Mouse (Mus musculus) neural tube, embryonic 11.5 days (tissue): ENCODE data around the gene Tbc1d1. TPM values are rescaled to one million over a fixed set of nuclear protein-coding genes. Genes with fewer than 3 reads are reported as not detected.
A peak's percentile ranks its signal among the peaks of the same experiment; 100 is the strongest.

ENCODE experiments used
- ATAC-seq: fragments of 200-750 bp; cut with Nextera tagmentation; 2 replicates; pipeline ENCODE4 v1.8.0; 2017; ENCODE audit warnings: moderate number of reproducible peaks, mild to moderate bottlenecking, moderate TSS enrichment, moderate library complexity; ENCODE audit not compliant: insufficient read depth, low FRiP score, low TSS enrichment
- DNase-seq: peaks from one replicate; pipeline ENCODE4 v3.0.0-alpha.2; 2015; ENCODE audit warnings: low spot score
- H3K27ac ChIP-seq: fragments of 300-500 bp; sonication (generic); 2 replicates; pipeline ENCODE4 v1.5.1; 2014; ENCODE audit warnings: low read depth, mild to moderate bottlenecking, low read length
- H3K27me3 ChIP-seq: fragments of 300-500 bp; sonication (generic); 2 replicates; pipeline ENCODE4 v1.6.1; 2014; ENCODE audit warnings: mild to moderate bottlenecking, low read length, mixed read lengths; ENCODE audit not compliant: control insufficient read depth, insufficient read depth
- H3K36me3 ChIP-seq: fragments of 300-500 bp; sonication (generic); 2 replicates; pipeline ENCODE4 v1.6.1; 2014; ENCODE audit warnings: mild to moderate bottlenecking, low read length, moderate library complexity, mixed read lengths; ENCODE audit not compliant: control insufficient read depth, insufficient read depth
- H3K4me1 ChIP-seq: fragments of 300-500 bp; sonication (generic); 2 replicates; pipeline ENCODE4 v1.6.1; 2014; ENCODE audit warnings: low read length, mixed read lengths; ENCODE audit not compliant: control insufficient read depth, insufficient read depth
- H3K4me2 ChIP-seq: fragments of 300-500 bp; sonication (generic); 2 replicates; pipeline ENCODE4 v1.6.1; 2014; ENCODE audit warnings: low read depth, mild to moderate bottlenecking, moderate library complexity
- H3K4me3 ChIP-seq: fragments of 300-500 bp; sonication (generic); 2 replicates; pipeline ENCODE4 v1.5.1; 2014; ENCODE audit warnings: low read depth, low read length
- H3K9ac ChIP-seq: fragments of 300-500 bp; sonication (generic); 2 replicates; pipeline ENCODE4 v1.6.1; 2014; ENCODE audit warnings: mild to moderate bottlenecking, low read length
- H3K9me3 ChIP-seq: fragments of 300-500 bp; sonication (generic); 2 replicates; pipeline ENCODE4 v1.6.1; 2016; ENCODE audit warnings: low read length; ENCODE audit not compliant: control insufficient read depth
- WGBS: fragments of 180-500 bp; shearing (Covaris S2); extraction: QIAGEN DNeasy Blood & Tissue Kit; methylation state at CpG from one replicate; pipeline ENCODE4 v1.1.7; 2014; 5-methylcytosine and 5-hydroxymethylcytosine counted together
- polyA plus RNA-seq: library from polyadenylated mRNA; unstranded; fragments of >200 nt; fragmentation: Nextera tagmentation; extraction: Ambion mirVana; gene quantifications from 2 replicates; pipeline ENCODE4 v1.2.1, GENCODE M21; 2014

The Tbc1d1 gene
- polyA plus RNA-seq, 1 experiment from 2014 or later = 32.4 TPM

DNA sequence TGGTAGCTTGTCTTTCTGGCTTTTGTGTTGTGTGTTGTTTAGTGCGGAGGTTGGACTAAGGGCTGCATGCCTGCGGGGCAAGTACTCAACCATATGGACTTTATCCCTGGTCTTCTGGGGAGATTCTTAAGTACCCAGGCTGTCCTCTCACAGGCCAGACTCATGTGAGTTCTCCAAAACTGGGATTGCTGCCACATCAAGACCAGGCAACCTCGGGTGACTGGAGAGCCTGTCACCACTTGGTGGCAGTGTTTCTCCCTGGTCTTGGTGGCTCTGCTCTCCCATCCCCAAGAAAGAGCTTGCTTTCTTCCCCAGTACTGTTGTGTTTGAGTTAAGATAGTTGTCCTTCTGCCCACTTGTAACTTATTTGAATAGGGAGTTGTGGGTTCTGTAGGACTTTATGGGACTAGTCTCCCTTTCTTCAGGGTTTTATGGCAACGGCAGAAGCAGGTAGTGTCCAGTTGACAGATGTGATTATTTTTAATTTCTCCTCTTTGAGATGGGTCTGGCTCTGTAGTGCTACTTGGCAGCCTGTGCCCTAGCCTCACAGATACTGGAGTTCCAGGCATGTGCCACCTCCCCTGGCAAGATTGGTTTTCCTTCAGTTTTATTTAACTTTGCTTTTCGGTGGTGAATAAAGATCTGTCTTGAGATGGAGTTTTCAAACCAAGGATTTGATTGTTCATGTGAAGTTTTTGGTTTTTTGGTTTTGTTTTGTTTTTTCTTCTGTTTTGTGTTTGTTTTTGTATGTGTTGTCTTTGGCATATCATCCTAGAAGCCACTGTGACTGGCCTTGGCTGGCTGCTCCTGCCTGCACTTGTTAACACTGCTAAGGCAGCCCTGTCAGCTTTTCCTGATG lies 133.3 kb downstream of the Tbc1d1 start:
- no peaks in the 10 kb centered on the region for H3K27me3 ChIP-seq
- no peaks in the 10 kb centered on the region for H3K9me3 ChIP-seq
- no peaks in the 10 kb centered on the region for H3K4me1 ChIP-seq
- H3K9ac ChIP-seq = no peak overlapping the region
- H3K4me3 ChIP-seq = no peak overlapping the region
- WGBS = 66% methylated on average over 5 of the region's 5 CpGs
- H3K4me2 ChIP-seq = no peak overlapping the region
- peak; percentile 77 for DNase-seq
- ATAC-seq = no peak
- H3K27ac ChIP-seq = no peak overlapping the region
- H3K36me3 ChIP-seq = 0 out of 2 replicates have a peak, but pooled peaks cover 2% of the 10 kb centered on the region

DNA sequence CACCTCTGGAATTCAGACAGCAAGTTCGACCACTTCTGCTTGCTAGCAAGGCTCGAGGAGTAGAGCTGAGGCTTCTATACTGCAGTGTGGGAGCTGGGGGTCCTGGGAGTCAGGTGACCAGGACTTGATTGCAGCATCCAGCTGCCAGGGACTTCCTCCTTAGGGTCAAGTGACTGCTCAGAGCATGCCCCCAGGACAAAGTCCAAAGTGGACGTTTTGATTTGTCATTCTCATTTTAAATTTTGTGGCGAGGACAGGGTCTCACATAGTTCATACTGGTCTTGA lies 133.9 kb downstream of the Tbc1d1 start:
- Histone ChIP-seq H3K4me1 (no peaks in the 10 kb centered on the region), H3K27me3 (no peaks in the 10 kb centered on the region), H3K4me2 (no peak overlapping the region), H3K36me3 (0 out of 2 replicates have a peak, but pooled peaks cover 4% of the 10 kb centered on the region), H3K9ac (no peak overlapping the region), H3K27ac (no peak overlapping the region), H3K4me3 (no peak overlapping the region), H3K9me3 (no peaks in the 10 kb centered on the region)
- WGBS = 72% methylated on average over 4 of the region's 4 CpGs
- DNase-seq (no peak), ATAC-seq (no peak)

DNA sequence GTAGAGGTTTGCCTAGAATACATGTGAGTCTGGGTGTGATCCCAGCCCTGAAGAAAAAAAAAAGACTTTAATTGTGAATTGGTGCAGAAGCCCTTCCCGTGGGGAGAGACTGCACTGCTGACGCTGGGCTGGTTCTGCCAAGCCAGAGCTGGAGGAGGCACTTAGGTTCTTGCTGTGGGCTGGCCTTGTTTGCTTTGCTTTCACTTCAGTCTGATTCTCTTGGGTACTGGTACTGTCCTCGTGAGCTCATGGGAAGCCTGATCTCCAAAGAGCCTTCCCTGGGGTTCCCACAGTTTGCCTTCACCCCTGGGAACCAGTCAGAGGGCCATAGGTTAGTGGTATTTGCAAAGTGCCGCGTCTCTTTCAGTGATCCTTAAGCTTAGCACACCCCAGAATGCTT lies 135.6 kb downstream of the Tbc1d1 start:
- Histone ChIP-seq H3K4me3 (no peak overlapping the region), H3K27me3 (no peaks in the 10 kb centered on the region), H3K27ac (no peak overlapping the region), H3K9ac (no peak overlapping the region), H3K36me3 (0 out of 2 replicates have a peak, but pooled peaks cover 4% of the 10 kb centered on the region), H3K9me3 (no peaks in the 10 kb centered on the region), H3K4me1 (no peaks in the 10 kb centered on the region), H3K4me2 (no peak overlapping the region)
- no peak for ATAC-seq
- 84% methylated on average over 5 of the region's 5 CpGs for WGBS
- DNase-seq = no peak

DNA sequence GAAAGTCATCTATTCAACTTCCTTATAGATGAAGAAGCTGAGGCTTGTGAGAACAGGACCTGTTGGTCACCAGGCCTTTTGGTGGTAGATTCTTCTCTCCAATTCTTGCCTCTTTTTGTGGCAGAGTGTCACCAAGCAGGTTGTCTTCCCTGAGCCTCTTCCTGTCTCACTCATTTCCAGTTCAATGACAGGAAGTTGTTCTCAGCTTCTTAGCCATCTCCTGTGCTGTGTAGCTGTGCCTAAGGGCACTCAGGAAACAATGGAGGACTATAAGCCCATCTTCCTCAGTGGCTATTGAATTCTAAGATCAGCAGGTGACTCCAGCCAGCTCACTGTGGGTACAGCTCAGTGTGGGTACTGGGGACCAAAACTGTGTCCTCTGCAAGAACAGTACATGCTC lies 139.5 kb downstream of the Tbc1d1 start:
- Histone ChIP-seq H3K4me3 (no peak overlapping the region), H3K27ac (no peak overlapping the region), H3K9me3 (no peaks in the 10 kb centered on the region), H3K36me3 (0 out of 2 replicates have a peak, but pooled peaks cover 4% of the 10 kb centered on the region), H3K27me3 (no peaks in the 10 kb centered on the region), H3K9ac (no peak overlapping the region), H3K4me1 (no peaks in the 10 kb centered on the region), H3K4me2 (no peak overlapping the region)
- no peak for ATAC-seq
- no peak for DNase-seq

DNA sequence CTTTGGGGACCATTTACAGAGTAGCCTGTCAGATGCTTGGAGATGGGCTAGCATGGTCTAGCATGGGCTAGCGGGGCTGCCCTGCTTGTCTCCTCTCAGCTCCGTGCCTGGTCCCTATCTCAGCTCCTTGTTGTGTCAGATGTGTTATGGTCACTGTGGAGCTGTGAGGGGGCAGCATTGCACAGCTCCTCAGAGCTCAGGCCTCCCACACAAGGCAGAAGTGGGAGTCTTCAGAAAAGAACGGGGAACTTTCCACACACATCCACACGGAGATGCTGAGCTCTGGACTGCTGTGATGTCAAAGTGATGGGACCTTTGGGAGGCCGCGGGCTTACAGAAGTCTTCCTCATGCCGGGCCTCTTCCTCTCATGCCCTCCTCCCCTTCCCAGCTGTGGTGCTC lies 140.2 kb downstream of the Tbc1d1 start:
- no peak overlapping the region for H3K4me2 ChIP-seq
- ATAC-seq (no peak), DNase-seq (no peak)
- H3K4me3 ChIP-seq = no peak overlapping the region
- no peaks in the 10 kb centered on the region for H3K27me3 ChIP-seq
- H3K36me3 ChIP-seq = 0 out of 2 replicates have a peak, but pooled peaks cover 4% of the 10 kb centered on the region
- no peaks in the 10 kb centered on the region for H3K4me1 ChIP-seq
- WGBS = 82% methylated on average over 7 of the region's 7 CpGs
- no peaks in the 10 kb centered on the region for H3K9me3 ChIP-seq
- H3K9ac ChIP-seq = no peak overlapping the region
- no peak overlapping the region for H3K27ac ChIP-seq

DNA sequence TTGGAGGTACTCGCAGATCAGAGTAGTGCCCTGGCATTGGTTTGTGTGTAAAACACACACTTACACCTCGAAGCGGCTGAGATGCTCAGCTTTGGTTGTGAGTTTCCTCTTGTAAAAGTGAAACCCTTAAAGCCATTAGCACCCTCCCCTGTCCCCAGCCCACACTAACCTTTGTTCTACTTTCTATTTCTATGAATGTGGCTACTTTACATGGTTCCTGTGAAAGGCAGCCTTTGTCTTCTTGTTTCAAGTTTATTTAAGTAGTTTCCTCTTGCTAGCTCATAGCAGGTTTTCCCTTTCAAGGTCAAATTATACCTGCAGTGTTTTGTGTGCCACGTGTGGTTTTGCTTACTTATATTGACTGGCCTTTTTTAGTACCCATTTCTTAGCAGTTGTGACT lies 141.0 kb downstream of the Tbc1d1 start:
- WGBS = 82% methylated on average over 4 of the region's 4 CpGs
- Histone ChIP-seq H3K4me1 (no peaks in the 10 kb centered on the region), H3K9me3 (no peaks in the 10 kb centered on the region), H3K4me3 (no peak overlapping the region), H3K27me3 (no peaks in the 10 kb centered on the region), H3K27ac (no peak overlapping the region), H3K36me3 (0 out of 2 replicates have a peak, but pooled peaks cover 4% of the 10 kb centered on the region), H3K9ac (no peak overlapping the region), H3K4me2 (no peak overlapping the region)
- no peak for ATAC-seq
- no peak for DNase-seq

DNA sequence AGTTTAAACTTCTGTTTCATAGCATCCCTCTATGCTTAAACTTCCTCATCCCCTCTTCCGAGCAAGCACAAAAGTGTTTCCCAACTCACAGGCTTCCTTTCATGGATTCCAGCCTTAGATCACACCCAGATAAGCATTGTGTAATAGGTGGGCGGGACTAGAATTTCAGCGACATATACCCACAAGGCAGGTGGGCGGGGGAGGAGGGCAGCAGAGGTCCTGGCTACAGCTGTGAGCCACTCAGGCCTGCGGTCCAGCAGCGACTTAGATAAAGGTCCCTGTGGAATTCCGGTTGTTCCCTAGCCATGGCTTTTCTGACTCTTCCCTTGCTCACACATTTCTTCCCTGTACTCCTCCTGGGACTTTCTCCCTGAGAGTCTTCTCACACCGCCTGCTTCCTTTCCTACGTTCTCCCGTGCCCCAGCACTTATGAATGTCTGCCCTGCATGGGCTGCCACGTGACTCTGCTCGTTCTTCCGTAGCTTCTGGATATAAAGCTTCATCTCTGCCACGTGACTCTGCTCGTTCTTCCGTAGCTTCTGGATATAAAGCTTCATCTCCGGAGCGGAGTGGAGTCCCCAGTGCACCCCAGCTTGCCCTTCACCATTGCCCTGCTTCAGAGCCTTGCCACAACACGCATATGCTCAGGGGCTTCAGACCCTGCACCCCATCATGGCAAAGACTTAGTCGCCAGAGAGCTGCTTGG lies 142.4 kb downstream of the Tbc1d1 start:
- no peaks in the 10 kb centered on the region for H3K4me1 ChIP-seq
- no peak overlapping the region for H3K9ac ChIP-seq
- H3K9me3 ChIP-seq = no peaks in the 10 kb centered on the region
- no peak overlapping the region for H3K4me2 ChIP-seq
- WGBS = 69% methylated on average over 20 of the region's 20 CpGs
- no peaks in the 10 kb centered on the region for H3K27me3 ChIP-seq
- no peak overlapping the region for H3K27ac ChIP-seq
- no peak for ATAC-seq
- no peak for DNase-seq
- H3K36me3 ChIP-seq = 0 out of 2 replicates have a peak, but pooled peaks cover 4% of the 10 kb centered on the region
- no peak overlapping the region for H3K4me3 ChIP-seq

DNA sequence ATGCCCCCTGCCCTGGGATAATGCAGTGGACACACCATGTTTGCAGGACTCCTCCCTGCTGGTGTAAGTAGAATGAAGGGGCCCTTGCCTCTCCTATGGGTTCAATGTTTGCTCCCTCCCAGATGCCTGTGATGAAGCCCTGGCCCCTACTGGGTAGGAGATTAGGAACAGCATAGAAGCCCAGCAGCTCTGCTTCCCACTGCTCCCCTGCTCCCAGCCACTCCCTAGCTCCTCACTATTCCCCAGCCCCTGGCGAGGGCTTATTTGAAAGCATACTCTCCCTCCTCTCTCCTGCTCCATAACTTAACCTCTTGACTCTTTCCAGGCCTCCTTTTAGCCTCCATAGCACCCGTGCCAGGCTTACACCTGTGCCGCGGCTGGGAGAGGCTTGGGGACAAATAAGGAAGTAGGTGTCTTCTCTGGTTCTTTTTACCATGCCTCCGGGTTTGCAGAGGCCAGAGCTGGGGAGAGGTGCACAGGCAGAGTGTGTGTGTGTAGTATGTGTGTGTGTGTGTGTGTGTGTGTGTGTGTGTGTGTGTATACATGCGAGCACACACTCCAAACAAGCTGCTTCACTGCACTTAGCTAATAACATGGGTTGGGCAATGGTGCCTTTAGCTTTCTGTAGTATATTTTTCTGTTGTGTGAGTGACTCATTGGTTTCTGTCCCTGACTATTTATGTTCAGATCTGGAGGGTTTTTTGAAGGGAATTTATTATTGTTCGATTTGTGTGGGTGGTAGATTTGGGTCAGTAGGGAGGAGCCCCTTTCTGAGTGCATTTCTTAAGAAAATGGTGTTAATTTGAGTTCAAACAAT lies 143.6 kb downstream of the Tbc1d1 start:
- no peak for ATAC-seq
- Histone ChIP-seq H3K36me3 (no peaks in the 10 kb centered on the region), H3K4me1 (no peaks in the 10 kb centered on the region), H3K27me3 (no peaks in the 10 kb centered on the region), H3K27ac (no peak overlapping the region), H3K4me3 (no peak overlapping the region), H3K9ac (no peak overlapping the region), H3K4me2 (no peak overlapping the region), H3K9me3 (no peaks in the 10 kb centered on the region)
- DNase-seq = no peak
- WGBS = 86% methylated on average over 7 of the region's 7 CpGs
